Mouse (Mus musculus) thymus, postnatal 10 days (tissue): ENCODE measurements around the gene Ak1.

Source experiments
- DNase-seq, 2 experiments: peaks; one replicate each; pipeline ENCODE4 v3.0.0; 2021; ENCODE audit warnings: low spot score in 2 of 2

Gene Ak1

GRCm38 (mm10) chr2:32601417-32602065 is 20.0 kb upstream of the Ak1 start:
- DNase-seq: no peak

- peak; percentile 77 to 90 for DNase-seq
Measured at GRCm38 (mm10) chr2:32602600-32603054, 18.9 kb upstream of the Ak1 start.

GRCm38 (mm10) chr2:32604631-32605030 is 16.9 kb upstream of the Ak1 start:
- no peak for DNase-seq

- peak; percentile 52 to 69 for DNase-seq
Measured at GRCm38 (mm10) chr2:32606161-32607142, 15.1 kb upstream of the Ak1 start.

GRCm38 (mm10) chr2:32607262-32607947 is 14.2 kb upstream of the Ak1 start:
- DNase-seq: no peak

DNA sequence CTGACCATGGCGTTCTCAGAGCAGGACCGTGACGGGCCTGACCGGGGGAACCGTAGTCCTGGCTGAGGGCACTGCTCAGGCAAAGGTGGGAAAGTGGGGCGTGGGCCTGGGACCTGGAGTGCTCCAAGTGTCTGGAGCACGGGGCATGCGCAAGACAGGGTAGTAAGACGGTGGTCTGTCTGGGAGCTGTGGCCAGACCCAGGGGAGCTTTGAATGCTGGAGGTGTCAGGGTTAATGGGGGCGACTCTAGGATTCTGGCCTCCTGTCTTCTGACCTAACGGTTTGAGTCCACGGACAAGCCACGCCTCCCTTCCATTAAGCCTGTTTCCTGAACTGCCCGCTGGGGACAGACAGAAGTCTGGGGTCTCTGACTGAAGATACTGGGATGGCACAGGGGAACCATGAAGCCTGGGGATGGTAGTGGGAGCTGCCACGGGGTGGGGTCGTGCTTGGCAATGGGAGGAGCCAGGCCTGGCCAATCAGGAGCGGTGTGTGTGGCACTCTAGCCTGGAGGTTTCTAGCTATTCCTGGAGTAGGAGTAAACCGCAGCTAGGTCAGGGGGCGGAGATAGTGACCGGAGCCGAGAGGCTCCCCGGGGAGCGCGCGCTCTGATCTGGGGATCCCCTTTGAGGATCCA is 13.3 kb upstream of the Ak1 start:
- DNase-seq: no peak

DNA sequence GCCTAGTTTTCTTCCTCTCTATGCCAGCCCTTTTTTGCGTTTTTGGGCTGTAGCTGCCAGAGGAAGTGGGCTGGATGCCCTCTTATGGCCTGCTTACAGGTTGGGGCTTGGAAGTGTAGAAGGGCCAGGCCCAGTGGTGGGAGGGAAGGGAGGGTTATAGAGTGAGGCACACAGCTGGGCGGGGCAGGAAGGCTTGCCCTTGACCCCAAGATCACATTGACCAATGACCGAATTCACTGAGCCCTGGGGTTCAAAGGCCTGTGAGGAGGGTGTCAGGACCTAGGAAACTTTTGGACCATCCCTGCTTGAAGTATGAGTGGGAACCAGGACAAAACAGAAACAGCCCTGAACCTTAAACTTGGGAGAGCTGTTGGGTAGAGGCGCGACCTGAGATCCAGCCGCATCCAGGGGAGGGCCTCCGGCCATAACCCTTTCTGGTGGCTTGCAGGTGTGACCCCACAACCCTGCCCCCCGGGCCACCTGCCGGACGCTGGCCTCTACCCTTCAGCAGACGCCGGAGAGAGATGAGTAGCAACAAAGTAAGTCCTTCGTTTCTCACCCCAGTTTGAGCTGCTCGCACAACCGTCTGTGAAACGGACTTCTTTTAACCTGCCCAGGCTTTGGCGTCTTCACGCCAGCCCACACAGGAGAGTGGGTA is 12.7 kb upstream of the Ak1 start:
- DNase-seq: no peak

GRCm38 (mm10) chr2:32610610-32611229 is 10.8 kb upstream of the Ak1 start:
- DNase-seq: peak in 1 of 2 experiments; percentile 28

DNA sequence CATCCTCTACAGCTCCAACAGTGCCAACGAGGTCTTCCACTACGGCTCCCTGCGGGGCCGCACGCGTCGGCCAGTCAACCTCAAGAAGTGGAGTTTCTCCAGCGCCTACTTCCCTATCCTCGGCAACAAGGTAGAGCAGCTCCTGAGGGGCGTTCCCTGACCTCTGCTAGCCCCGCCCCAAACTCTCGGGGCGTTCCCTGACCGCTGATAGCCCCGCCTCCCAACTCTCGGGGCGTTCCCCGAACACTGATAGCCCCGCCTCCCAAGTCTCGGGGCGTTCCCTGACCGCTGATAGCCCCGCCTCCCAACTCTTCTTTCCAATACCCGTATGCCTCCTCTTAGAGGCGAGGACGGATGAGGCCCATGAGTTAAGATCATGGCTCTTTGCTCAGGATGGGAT is 9.3 kb upstream of the Ak1 start:
- no peak for DNase-seq

GRCm38 (mm10) chr2:32617109-32617508 is 4.4 kb upstream of the Ak1 start:
- DNase-seq: no peak

GRCm38 (mm10) chr2:32617601-32618000 is 4.0 kb upstream of the Ak1 start:
- no peak for DNase-seq

DNA sequence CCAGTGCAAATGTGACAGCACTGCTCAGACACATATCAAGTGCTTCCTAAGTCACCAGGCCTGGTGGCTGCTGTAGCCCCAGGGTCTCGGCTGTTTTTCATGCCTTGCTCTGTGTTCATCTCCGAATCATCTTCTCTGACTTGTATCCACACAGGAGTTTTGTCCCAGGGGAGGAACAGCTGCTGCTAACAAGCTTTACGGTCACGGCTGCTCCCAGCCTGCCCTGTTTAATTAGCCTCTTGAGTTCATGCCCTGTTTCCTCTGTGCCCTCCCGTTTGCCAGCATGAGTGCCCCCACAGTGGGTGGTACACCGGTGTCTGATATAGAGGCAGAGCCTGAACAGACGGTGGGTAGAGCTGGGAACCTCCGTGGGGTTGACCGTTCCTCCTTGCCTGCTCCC is 3.5 kb upstream of the Ak1 start:
- no peak for DNase-seq

GRCm38 (mm10) chr2:32620682-32621516 is 659 bp upstream of the Ak1 start:
- DNase-seq: no peak

- no peak for DNase-seq
Measured at GRCm38 (mm10) chr2:32624111-32624748, 2.7 kb downstream of the Ak1 start.

- no peak for DNase-seq
Measured at GRCm38 (mm10) chr2:32625212-32625872, 3.8 kb downstream of the Ak1 start.

GRCm38 (mm10) chr2:32625873-32626694 is 4.5 kb downstream of the Ak1 start:
- no peak for DNase-seq

DNA sequence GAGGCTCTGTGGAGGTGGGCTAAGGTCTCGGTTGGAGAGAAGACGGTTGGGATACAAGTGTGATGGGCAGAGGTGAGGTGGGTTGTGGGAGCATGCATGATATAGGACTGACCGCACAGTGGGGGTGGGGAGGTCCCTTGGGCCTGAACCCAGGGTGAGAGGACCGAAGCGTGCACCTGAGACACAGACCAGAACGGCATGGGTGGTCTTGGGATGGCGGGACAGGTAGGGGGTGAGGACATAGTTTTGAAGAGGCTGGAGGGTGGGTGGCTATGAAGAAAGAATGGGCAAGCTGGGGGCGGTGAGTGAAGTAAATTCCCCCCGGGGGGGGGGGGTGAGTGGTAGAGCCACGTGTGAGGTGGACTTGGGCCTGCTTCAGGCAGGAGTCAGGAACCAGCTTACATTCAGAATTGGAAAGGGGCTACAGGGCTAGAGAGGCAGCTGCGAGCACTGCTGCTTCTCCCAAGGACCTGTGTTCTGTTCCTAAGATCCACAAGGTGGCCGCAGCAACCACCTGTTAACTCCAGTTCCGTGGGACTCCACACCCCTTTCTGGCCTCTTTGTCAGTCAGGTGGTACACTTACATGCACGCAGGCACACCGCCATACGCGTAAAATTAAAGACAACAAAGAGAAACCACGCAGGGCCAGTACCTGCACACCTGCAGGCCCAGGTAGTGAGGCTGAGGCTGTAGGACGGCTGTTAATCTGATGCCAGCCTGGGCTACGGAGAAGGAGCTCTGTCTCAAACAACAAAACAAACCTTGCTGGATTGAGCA is 5.9 kb downstream of the Ak1 start:
- no peak for DNase-seq
